Mouse (Mus musculus) E14TG2a.4 (cell line): ENCODE data around the gene Fdxr.

Experiments
- H3K27me3 ChIP-seq: 2 replicates; pipeline ENCODE4 v1.6.1; 2014; ENCODE audit warnings: low read length, control low read depth; ENCODE audit not compliant: insufficient read depth
- H3K36me3 ChIP-seq: 2 replicates; pipeline ENCODE4 v1.6.1; 2014; ENCODE audit warnings: low read length, control low read depth; ENCODE audit not compliant: insufficient read depth
- H3K4me1 ChIP-seq: replicated peaks from 2 replicates; pipeline ENCODE4 v1.6.1; 2014; ENCODE audit warnings: low read depth, low read length, control low read depth
- H3K4me3 ChIP-seq: replicated peaks from 2 replicates; pipeline ENCODE4 v1.5.1; 2014; ENCODE audit warnings: mild to moderate bottlenecking, low read length
- H3K9me3 ChIP-seq: 2 replicates; pipeline ENCODE4 v1.6.1; 2014; ENCODE audit warnings: low read length, control low read depth
- CTCF ChIP-seq: conservative IDR thresholded peaks from 2 replicates; pipeline ENCODE4 v1.5.1; 2014; ENCODE audit warnings: low read length
- NANOG ChIP-seq: IDR thresholded peaks from 2 replicates; pipeline ENCODE4 v1.6.1; 2014; ENCODE audit warnings: borderline replicate concordance, low read length, mixed read lengths
- POU5F1 ChIP-seq: IDR thresholded peaks from 2 replicates; pipeline ENCODE4 v1.6.1; 2014; ENCODE audit warnings: low read length, borderline replicate concordance

The Fdxr gene

GRCm38 (mm10) chr11:115276780-115277603 lies at the start of gene Fdxr:
Gene Fdxr, minus strand, starts transcription at chr11:115277050.
- TF ChIP-seq CTCF (no peak), POU5F1 (no peak), NANOG (no peak)

GRCm38 (mm10) chr11:115323354-115323753 lies 46.5 kb upstream of the Fdxr start:
- peaks cover 82% of the 10 kb centered on the region for H3K27me3 ChIP-seq
- peaks cover 59% of the 10 kb centered on the region for H3K4me1 ChIP-seq
- H3K4me3 ChIP-seq, result peak overlapping the region; percentile 60
- no peaks in the 10 kb centered on the region for H3K9me3 ChIP-seq
- no peak for TF ChIP-seq CTCF
- TF ChIP-seq POU5F1, result no peak
- no peak for TF ChIP-seq NANOG
- H3K36me3 ChIP-seq, result no peaks in the 10 kb centered on the region

More at GRCm38 (mm10) chr11:115276780-115277603, at the start of gene Fdxr:
- peak within 1 kb of the TSS; percentile 93 for H3K4me3 ChIP-seq
- H3K9me3 ChIP-seq, result no peaks in the 10 kb centered on the region
- peaks cover 9% of the 10 kb centered on the region; the same call in 1 of the 2 replicates for H3K36me3 ChIP-seq
- peaks cover 33% of the 10 kb centered on the region for H3K4me1 ChIP-seq
- no peaks in the 10 kb centered on the region for H3K27me3 ChIP-seq

- Histone ChIP-seq H3K4me3 (peak within 1 kb of the TSS; percentile 60), H3K36me3 (no peaks in the 10 kb centered on the region), H3K27me3 (peaks cover 83% of the 10 kb centered on the region), H3K4me1 (peaks cover 72% of the 10 kb centered on the region), H3K9me3 (no peaks in the 10 kb centered on the region)
- peak; percentile 81 for TF ChIP-seq CTCF
- TF ChIP-seq NANOG, result no peak
- TF ChIP-seq POU5F1, result no peak
Measured at GRCm38 (mm10) chr11:115321906-115322693, 45.2 kb upstream of the Fdxr start, which contains the start of gene Ush1g. Gene Ush1g, minus strand, starts transcription at chr11:115322041.

- peaks cover 98% of the 10 kb centered on the region for H3K27me3 ChIP-seq
- no peaks in the 10 kb centered on the region for H3K36me3 ChIP-seq
- peak overlapping the region; percentile 56 for H3K4me3 ChIP-seq
- H3K9me3 ChIP-seq, result no peaks in the 10 kb centered on the region; the same call in 1 of the 2 replicates
- TF ChIP-seq NANOG, result no peak
- peaks cover 57% of the 10 kb centered on the region for H3K4me1 ChIP-seq
Measured at GRCm38 (mm10) chr11:115319704-115320383, 43.0 kb upstream of the Fdxr start.

DNA sequence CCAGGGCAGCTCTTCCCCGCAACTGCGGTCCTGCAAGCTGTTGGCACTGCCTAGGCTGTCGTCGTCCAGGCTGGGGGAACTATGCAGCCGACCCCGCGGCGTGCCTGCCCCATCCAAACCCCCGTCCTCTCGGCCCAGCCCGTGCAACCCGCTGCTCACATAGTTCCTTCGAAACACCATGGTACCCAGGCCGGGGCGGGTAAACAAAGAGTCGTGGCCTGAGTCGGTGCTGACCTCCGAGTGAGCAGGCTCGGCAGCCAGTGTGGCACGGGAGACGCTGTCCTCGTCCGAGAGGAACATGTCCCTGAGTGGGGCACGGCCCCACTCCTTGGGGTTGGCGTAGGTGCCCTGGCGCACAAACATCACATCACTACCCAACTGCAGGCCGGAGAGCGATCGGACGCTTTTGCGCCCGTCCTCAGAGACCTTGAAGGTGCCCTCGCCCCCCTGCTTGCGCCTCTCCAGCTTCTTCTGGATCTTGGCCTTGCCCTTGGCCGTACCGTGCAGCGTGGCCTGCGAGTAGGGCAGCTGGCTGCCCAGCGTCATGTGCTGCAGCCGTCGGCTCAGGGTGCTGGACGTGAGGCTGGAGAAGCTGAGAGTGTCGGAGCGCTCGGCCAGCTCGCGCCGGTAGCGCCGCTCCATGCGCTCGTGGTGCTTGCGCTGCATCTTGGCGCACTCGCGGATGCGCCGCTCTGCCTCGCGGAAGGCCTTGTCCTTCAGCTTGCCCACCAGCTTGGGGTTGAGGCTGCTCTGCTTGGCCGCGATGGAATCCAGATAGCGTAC lies 41.6 kb upstream of the Fdxr start:
- TF ChIP-seq CTCF (no peak), NANOG (no peak)
- H3K4me1 ChIP-seq, result peaks cover 52% of the 10 kb centered on the region

DNA sequence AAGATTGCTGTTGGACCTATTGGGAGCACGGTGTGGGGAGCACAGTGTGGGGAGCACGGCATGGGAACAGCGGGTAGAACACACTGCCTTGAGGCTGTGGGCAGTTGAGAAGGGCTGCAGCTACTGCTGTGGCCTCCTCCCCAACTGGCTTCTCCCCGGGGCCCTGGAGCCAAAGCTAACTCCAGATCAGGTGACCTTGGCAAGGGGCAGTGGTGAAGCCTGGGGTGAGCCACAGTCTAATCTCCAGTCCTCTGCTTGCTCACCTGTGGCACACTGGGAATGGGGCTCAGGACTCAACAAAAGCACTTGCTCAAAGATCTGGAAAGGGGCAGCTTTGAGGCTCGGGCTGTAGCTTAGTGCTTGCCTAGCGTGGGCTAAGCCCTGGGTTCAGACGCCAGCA lies 40.4 kb upstream of the Fdxr start:
- peaks cover 97% of the 10 kb centered on the region for H3K27me3 ChIP-seq
- no peak overlapping the region for H3K4me3 ChIP-seq
- no peaks in the 10 kb centered on the region for H3K36me3 ChIP-seq
- no peak for TF ChIP-seq POU5F1
- TF ChIP-seq CTCF, result 0 out of 2 replicates have a peak, but pooled peaks have one; percentile 2
- H3K9me3 ChIP-seq, result no peaks in the 10 kb centered on the region; the same call in 1 of the 2 replicates
- H3K4me1 ChIP-seq, result peaks cover 40% of the 10 kb centered on the region

More for the DNA sequence above, 41.6 kb upstream of the Fdxr start:
- Histone ChIP-seq H3K36me3 (no peaks in the 10 kb centered on the region), H3K27me3 (peaks cover 97% of the 10 kb centered on the region), H3K9me3 (no peaks in the 10 kb centered on the region; the same call in 1 of the 2 replicates), H3K4me3 (peak overlapping the region; percentile 67)

GRCm38 (mm10) chr11:115314249-115314648 lies 37.4 kb upstream of the Fdxr start:
- H3K27me3 ChIP-seq, result peaks cover 82% of the 10 kb centered on the region
- no peak overlapping the region for H3K4me3 ChIP-seq
- H3K9me3 ChIP-seq, result no peaks in the 10 kb centered on the region; the same call in 1 of the 2 replicates
- no peaks in the 10 kb centered on the region for H3K36me3 ChIP-seq
- TF ChIP-seq CTCF (no peak), POU5F1 (no peak), NANOG (no peak)
- H3K4me1 ChIP-seq, result peaks cover 20% of the 10 kb centered on the region

GRCm38 (mm10) chr11:115308781-115309180 lies 31.9 kb upstream of the Fdxr start:
- H3K9me3 ChIP-seq, result no peaks in the 10 kb centered on the region
- no peak overlapping the region for H3K4me3 ChIP-seq
- H3K27me3 ChIP-seq, result peaks cover 62% of the 10 kb centered on the region
- no peak for TF ChIP-seq POU5F1
- no peak for TF ChIP-seq CTCF
- TF ChIP-seq NANOG, result no peak
- H3K36me3 ChIP-seq, result no peaks in the 10 kb centered on the region
- H3K4me1 ChIP-seq, result peaks cover 15% of the 10 kb centered on the region
